Mouse (Mus musculus) adrenal gland, postnatal 4 days (tissue): Measurements from ENCODE around the gene Cped1. TPM values are rescaled to one million over a fixed set of nuclear protein-coding genes. Genes with fewer than 3 reads are reported as not detected.

Experiments
- DNase-seq, 2 experiments: peaks; one replicate each; pipeline ENCODE4 v3.0.0; 2021 to 2022; ENCODE audit warnings: low spot score in 2 of 2, mixed read lengths in 2 of 2
- long read RNA-seq, 2 experiments: library from polyadenylated mRNA; stranded (forward); transcript quantifications; one replicate each; pipeline ENCODE4 v2.0.0; 2021
- total RNA-seq, 2 experiments: library from RNA; stranded (reverse); gene quantifications; 2 replicates each; pipeline ENCODE4 v1.2.3; 2021

The Cped1 gene
- 10 to 100 TPM; 25.1 to 29.0 TPM for total RNA-seq
- long read RNA-seq, experiment 1, partial matches to known transcripts, result 0 of 5 reads
- long read RNA-seq, experiment 1, other reads (novel, unspliced or antisense), result 5 of 5 reads
- long read RNA-seq, experiment 2, full-length matches to known transcripts, result 4 of 17 reads
- long read RNA-seq, experiment 2, partial matches to known transcripts, result 8 of 17 reads
- long read RNA-seq, experiment 2, other reads (novel, unspliced or antisense), result 5 of 17 reads

DNA sequence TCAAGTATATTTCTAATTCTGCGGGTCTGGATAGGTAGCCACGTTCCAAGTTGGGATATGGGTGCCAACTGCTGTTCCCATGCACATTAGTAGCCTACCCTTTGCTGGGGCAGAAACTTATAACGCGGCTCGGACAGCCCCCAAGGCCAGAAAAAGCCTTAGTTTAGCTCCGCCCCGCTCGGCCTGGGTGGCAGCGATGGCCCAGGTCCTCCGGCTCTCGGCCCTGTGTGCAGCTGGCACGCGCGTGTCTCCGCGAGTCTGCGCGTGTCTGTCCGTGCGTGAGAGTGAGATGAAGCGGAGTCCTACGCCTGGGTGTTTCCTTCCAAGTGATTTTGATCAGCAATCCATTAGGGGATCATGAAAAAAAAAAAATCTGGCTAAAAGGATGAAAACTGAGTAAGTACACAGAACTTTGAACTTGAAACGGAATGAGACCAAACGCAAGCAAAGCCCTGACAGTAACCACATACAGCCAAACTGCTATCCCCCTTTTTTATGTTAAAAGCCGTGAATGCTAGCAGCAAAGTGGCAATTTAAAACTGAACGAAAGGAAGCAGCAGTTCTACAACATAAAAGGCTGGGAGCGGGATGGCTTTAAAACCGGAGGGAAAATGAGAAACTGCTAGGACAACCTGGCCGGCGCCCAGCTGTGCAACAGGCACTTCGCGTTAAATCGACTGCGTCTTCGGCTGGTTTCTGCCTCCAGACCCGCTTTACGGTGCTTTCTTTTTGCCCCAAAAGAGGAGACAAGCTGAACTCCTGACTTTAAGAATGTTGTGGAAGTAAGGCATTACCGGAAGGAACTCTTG is at the start of gene Cped1:
Cped1 (plus strand) TSS at position 185 of the 809 bp plus-strand sequence.
- DNase-seq, result peak in 1 of 2 experiments; percentile 44

DNA sequence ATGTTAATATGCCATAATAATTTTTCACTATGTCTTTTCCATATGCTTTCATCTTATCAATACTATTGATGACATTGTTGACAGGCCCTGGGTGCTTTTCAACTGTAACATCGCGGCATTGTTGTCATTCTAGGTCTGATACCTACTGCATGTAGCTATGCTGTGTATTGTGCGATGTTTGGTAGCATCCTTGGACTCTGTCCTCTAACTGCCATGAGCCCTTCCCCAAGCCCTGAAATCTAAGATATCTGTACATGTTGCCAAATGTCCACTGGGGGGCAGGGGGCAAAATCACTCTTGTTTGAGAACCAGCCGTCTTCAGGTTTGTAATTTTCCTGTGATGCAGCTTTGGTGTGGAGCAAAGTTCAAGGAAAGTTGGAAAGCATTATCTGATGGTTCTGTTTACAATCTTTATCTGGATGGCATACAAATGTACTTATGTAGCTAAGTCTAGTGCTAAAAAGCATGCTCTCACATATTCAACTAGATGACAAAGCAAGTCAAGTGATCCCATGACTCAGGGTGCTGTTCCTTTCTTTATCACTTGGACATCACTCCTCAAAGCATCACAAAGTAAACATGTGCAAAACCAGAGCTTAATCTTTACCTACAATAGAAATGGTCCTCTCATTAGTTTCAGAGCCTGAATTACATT is 47.6 kb upstream of the Cped1 start:
- no peak for DNase-seq

- DNase-seq, result peak; percentile 91 to 95
Observed at GRCm38 (mm10) chr6:21949226-21949731, 36.4 kb upstream of the Cped1 start, which contains the start of gene Ing3. TSS of gene Ing3 (plus strand) at chr6:21949571.

- peak; percentile 88 to 96 for DNase-seq
Observed at GRCm38 (mm10) chr6:21949771-21950448, 35.8 kb upstream of the Cped1 start.

GRCm38 (mm10) chr6:21950676-21951075 is 35.0 kb upstream of the Cped1 start:
- no peak for DNase-seq

- DNase-seq, result no peak
Observed at GRCm38 (mm10) chr6:21955468-21955867, 30.2 kb upstream of the Cped1 start.

GRCm38 (mm10) chr6:21958922-21959321 is 26.8 kb upstream of the Cped1 start:
- DNase-seq, result no peak

GRCm38 (mm10) chr6:21959909-21960308 is 25.8 kb upstream of the Cped1 start:
- DNase-seq, result no peak

GRCm38 (mm10) chr6:21977532-21977931 is 8.2 kb upstream of the Cped1 start:
- no peak for DNase-seq

GRCm38 (mm10) chr6:21981114-21981513 is 4.6 kb upstream of the Cped1 start:
- no peak for DNase-seq

DNA sequence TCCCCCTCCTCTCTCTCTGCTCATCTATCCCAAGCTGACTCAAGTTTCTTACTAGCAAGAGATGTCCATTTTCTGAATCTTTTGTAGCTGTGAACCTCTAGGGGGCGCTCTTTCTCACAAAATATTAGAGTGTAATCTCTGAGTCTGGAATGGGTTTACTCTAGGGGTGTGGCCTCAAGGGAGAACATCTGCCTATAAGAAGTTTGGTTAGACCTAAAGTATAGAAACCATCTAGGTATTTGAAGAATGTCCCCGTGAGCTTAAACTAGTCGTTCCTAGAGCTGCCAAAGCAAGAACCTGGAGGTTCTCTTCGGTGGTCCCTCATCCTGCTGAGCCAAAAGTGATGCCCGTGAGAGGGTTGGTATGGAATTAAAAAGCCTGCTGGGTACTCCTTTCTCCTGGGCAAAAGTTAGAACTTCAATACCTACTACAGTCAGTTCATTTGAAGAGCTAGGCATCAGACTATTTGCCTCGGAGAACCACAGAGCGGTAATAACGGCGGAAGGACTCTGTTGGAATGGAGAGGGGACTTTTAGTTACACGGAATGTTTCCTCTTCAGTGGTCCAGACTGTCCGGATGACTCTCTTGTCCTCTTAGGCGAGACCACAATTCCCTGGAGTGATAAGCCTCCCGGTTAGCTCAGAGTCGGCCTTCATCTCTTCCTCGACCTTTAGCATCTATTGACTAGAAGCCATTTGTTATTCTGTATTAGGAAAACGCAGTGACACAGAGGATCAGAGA is 555 bp upstream of the Cped1 start:
- DNase-seq, result peak in 1 of 2 experiments; percentile 39

- peak in 1 of 2 experiments; percentile 13 for DNase-seq
Observed at GRCm38 (mm10) chr6:21986660-21987331, 1.1 kb downstream of the Cped1 start.

DNA sequence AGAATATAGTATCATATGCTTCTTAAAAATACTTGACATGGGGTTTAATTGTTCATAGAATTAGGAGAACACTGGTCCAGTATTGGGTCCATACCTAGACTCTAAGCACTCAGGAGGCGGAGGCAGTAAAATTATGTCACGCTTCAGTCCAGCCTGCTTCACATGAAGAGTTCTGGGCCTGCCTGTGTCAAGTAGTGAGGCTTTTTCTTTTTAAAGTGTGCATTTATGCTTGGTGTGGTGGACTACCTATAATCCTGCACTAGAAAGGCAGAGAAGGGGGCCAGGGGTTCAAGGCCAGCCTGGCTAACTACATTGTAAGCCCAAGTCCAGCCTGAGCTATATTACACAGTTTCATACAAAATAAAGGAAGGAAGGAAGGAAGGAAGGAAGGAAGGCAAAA is 1.8 kb downstream of the Cped1 start:
- DNase-seq, result no peak

DNA sequence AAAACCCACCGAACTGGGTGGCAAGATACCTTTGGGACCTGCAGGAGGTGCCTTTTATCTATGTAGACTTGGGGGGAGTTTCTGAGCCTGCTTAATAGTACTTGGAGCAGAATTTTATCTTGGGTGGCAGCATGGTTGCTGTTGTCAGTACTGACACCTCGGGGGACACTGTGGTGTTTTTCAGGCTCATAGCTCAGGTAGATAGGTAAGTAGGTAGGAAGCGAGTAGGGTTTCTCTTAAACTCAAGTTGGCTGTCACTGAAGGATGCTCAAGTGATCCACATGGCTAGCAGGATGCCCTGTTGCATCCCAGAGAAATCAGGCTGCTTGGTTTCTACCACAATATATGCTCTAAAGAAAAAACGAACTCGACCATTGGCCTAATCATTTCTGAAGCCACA is 2.6 kb downstream of the Cped1 start:
- DNase-seq, result no peak

GRCm38 (mm10) chr6:21989081-21989480 is 3.4 kb downstream of the Cped1 start:
- DNase-seq, result no peak

GRCm38 (mm10) chr6:21990181-21991135 is 4.7 kb downstream of the Cped1 start:
- DNase-seq, result no peak

DNA sequence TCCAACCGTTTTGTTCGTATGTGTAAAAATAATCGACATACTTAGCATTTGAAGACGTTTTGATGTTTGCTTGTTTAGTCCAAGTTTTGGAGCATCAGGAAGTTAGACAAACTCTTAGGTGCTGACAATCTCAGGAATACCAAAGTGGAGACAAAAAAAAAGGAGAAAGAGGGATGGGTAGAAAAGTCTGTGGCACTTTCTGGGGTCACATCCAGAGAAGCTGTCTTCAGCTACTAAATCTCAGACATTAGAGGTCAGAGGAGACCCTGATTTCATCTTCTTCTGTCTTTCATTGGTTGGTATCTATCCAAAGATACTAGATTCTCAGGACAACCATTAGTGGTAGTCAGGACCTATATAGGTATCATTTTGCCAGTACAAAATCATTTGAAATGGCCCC is 5.4 kb downstream of the Cped1 start:
- no peak for DNase-seq

DNA sequence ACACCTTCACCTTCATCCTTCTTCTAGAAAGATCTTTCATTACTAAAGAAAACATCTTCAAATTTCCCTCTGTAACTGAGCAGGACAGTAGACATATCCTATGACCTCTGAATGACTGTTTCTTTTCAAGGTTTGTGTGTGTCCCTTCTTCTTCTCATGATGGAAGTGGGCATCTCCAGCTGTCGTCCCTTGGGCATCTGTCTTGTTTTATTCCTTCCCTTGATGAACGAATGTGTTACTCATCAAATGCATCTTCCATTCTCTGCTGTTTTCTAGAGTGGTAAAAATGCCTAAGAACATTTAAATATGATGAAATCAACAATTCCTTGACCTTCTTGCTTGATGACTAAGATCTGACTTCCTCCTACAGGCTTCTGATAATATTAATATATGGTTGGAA is 7.4 kb downstream of the Cped1 start:
- no peak for DNase-seq

DNA sequence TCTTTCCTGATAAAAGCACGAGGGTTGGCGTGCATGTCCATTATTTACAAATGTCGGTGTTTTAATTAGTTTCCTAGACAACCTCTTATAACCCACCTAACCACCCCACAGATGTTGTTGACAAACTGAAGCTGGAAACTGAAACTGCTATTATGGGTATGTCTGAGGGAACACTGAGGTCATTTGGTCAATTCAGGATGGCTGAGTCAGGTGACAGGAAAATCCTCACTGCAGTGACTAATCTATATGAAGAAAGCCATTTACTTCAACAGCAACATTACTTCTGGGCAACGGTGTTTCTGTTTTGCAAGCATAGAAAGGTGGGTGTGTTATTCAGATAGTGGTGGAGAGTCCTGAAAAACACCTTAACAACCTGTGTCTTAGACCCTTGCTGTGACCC is 12.4 kb downstream of the Cped1 start:
- no peak for DNase-seq
